In the genomic region with DNA sequence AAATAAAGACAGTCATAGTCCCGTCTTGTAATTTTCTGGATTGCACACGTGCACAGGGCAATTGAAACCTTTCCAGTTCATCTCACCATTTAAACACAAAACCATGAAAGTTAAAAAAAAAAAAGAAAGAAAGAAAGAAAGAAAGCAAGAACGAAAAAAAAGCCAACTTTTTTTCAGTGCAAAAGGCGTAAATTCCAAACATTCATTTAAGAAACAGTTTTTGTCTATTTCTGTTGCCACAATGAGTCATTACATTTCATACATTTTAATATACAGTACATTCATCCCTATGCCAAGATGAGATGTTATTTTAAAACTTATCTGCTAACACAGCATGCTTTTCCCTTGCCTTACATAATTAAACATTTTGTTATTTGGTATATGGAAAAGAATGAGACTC, we compare ENCODE assay signal across 27 mouse cellular contexts. TPM values are rescaled to one million over a fixed set of nuclear protein-coding genes. Genes with fewer than 3 reads are reported as not detected.
A peak's percentile ranks its signal among the peaks of the same experiment; 100 is the strongest.
DNase-seq lines count a peak whose midpoint lies in the region; ATAC-seq and TF ChIP-seq lines count a peak whose summit lies in the region.
"Had no signal": no experiment of that assay in that cellular context is flagged by ENCODE, and none has a peak within 500 bp of the region (broad histone marks: within the 10 kb centered on the region; RNA-seq: fewer than 3 reads in every experiment).

No protein-coding gene starts in this region.

- WGBS in heart, embryonic 11.5 days (ENCODE audit: insufficient replicate concordance): 91% methylated on average over 4 of the region's 4 CpGs

- no peak for DNase-seq in left cerebral cortex, adult 2 months (ENCODE audit: extremely low spot score in 1 of 2, low spot score in 2 of 2)
- no peak for DNase-seq in left cerebral cortex, adult 11 months (ENCODE audit: low spot score)
- DNase-seq in 3T3-L1 (ENCODE audit: low read depth, low spot score): peak; percentile 42
- DNase-seq in brain, adult 2 months (ENCODE audit: low read depth, low spot score): peak; percentile 55
- no peak for DNase-seq in lung, postnatal 25 days (ENCODE audit: low spot score)
- DNase-seq: adrenal gland, adult 8-10 months; adrenal gland, postnatal 25 days; cerebellum, adult 18-20 months; cerebellum, adult 9-10 months; cerebellum, postnatal 14 days; gastrocnemius, adult 2 months; gastrocnemius, postnatal 14 days; heart, adult 11 months; heart, postnatal 10 days; heart, postnatal 36 days had no signal

- H3K36me3 ChIP-seq in heart, embryonic 11.5 days (ENCODE audit: control insufficient read depth, insufficient read depth, low read length): no peaks in the 10 kb centered on the region
- H3K36me3 ChIP-seq: heart, embryonic 12.5 days; heart, embryonic 15.5 days; hindbrain, embryonic 10.5 days; hindbrain, embryonic 13.5 days; intestine, embryonic 15.5 days had no signal

- peak overlapping the region; percentile 87; the same call in 1 of the 2 replicates for H3K27ac ChIP-seq in left cerebral cortex, adult 2 months
- H3K27ac ChIP-seq in heart, embryonic 11.5 days (ENCODE audit: low read depth, low read length): no peak overlapping the region
- H3K27ac ChIP-seq: gastrocnemius, adult 2 months; heart, embryonic 15.5 days; hindbrain, embryonic 10.5 days; hindbrain, embryonic 13.5 days; intestine, embryonic 15.5 days had no signal

- no peak for ATAC-seq in heart, embryonic 11.5 days (replicated peaks; ENCODE audit: insufficient number of reproducible peaks, low FRiP score, low TSS enrichment)
- ATAC-seq: activated CD4-positive, CD25-positive, alpha-beta regulatory T cell, adult 4 months; CD4-positive, CD25-positive, alpha-beta regulatory T cell, adult 4 months; forebrain, embryonic 14.5 days; hindbrain, embryonic 16.5 days; intestine, embryonic 15.5 days had no signal

- H3K9me3 ChIP-seq in heart, embryonic 11.5 days (replicated peaks; ENCODE audit: control insufficient read depth, low read length): no peaks in the 10 kb centered on the region
- H3K9me3 ChIP-seq: heart, embryonic 12.5 days; heart, embryonic 15.5 days; hindbrain, embryonic 10.5 days; hindbrain, embryonic 13.5 days; intestine, embryonic 15.5 days had no signal

- H3K4me2 ChIP-seq in heart, embryonic 11.5 days: no peak overlapping the region
- H3K4me2 ChIP-seq: heart, embryonic 12.5 days; heart, embryonic 15.5 days; hindbrain, embryonic 13.5 days; intestine, embryonic 15.5 days had no signal

- no peaks in the 10 kb centered on the region for H3K27me3 ChIP-seq in heart, embryonic 11.5 days (ENCODE audit: control insufficient read depth, insufficient read depth, low read length)
- H3K27me3 ChIP-seq: intestine, embryonic 15.5 days had no signal

- intact Hi-C loops in left cerebral cortex, adult 2 months (cut with DNase I): loop anchor here (1.0 to 10.0 kb wide), 2 partner anchors 345 to 592 kb away; partner anchors contain the start of gene Cox7a2l

- TF ChIP-seq CTCF in left cerebral cortex, adult 2 months (IDR thresholded peaks at IDR 0.05): no peak

- H3K4me1 ChIP-seq in heart, embryonic 11.5 days (ENCODE audit: control insufficient read depth, insufficient read depth, low read length): no peaks in the 10 kb centered on the region

- no peak overlapping the region for H3K4me3 ChIP-seq in left cerebral cortex, adult 2 months
- H3K4me3 ChIP-seq in heart, embryonic 11.5 days (ENCODE audit: low read depth, low read length): no peak overlapping the region
- H3K4me3 ChIP-seq: gastrocnemius, adult 2 months; heart, embryonic 12.5 days; heart, embryonic 15.5 days; hindbrain, embryonic 10.5 days; hindbrain, embryonic 13.5 days; intestine, embryonic 15.5 days had no signal

- no peak overlapping the region for H3K9ac ChIP-seq in heart, embryonic 11.5 days (ENCODE audit: low read depth, low read length)
- H3K9ac ChIP-seq: heart, embryonic 12.5 days; heart, embryonic 15.5 days; hindbrain, embryonic 13.5 days; intestine, embryonic 15.5 days had no signal

RNA-seq across cellular contexts. Expression of gene Haao, which starts 11.9 kb away (rescaled TPM):
- not detected for total RNA-seq in left cerebral cortex, adult 2 months (2021)
- 0.21 and 0.28 TPM in 2 replicates for polyA plus RNA-seq in heart, embryonic 11.5 days (2014; fragmentation: Nextera tagmentation; extraction: Ambion mirVana)
- total RNA-seq: gastrocnemius, adult 2 months; gastrocnemius, postnatal 14 days; heart, postnatal 10 days had no signal
- polyA plus RNA-seq: C2C12; forebrain, embryonic 11.5 days had no signal

Comparison
In these comparisons a context has a peak if more than half of its experiments do, and no peak if none do; other contexts are left out.
1. DNase-seq: peak in 3T3-L1 (single experiment) and brain, adult 2 months (single experiment); none in left cerebral cortex, adult 2 months (0 of 2), left cerebral cortex, adult 11 months (single experiment) and lung, postnatal 25 days (single experiment).